Mouse (Mus musculus) adrenal gland, postnatal 25 days (tissue): ENCODE data around the gene Gabrp. TPM values are rescaled to one million over a fixed set of nuclear protein-coding genes. Genes with fewer than 3 reads are reported as not detected.

Experiments
- DNase-seq: peaks from one replicate; pipeline ENCODE4 v3.0.0; 2021; ENCODE audit warnings: mixed read lengths
- long read RNA-seq: library from polyadenylated mRNA; stranded (forward); transcript quantifications from one replicate; pipeline ENCODE4 v2.0.0, GENCODE M21; 2021
- total RNA-seq: library from RNA; stranded (reverse); gene quantifications from 2 replicates; pipeline ENCODE4 v1.2.3, GENCODE M21; 2021

Gene Gabrp
- total RNA-seq = not detected in 2 replicates
- long read RNA-seq = 0 reads

- no peak for DNase-seq
These were observed at the start of gene Gabrp for GRCm38 (mm10) chr11:33578859-33579258. Gene Gabrp, minus strand, starts transcription at chr11:33578959.

DNA sequence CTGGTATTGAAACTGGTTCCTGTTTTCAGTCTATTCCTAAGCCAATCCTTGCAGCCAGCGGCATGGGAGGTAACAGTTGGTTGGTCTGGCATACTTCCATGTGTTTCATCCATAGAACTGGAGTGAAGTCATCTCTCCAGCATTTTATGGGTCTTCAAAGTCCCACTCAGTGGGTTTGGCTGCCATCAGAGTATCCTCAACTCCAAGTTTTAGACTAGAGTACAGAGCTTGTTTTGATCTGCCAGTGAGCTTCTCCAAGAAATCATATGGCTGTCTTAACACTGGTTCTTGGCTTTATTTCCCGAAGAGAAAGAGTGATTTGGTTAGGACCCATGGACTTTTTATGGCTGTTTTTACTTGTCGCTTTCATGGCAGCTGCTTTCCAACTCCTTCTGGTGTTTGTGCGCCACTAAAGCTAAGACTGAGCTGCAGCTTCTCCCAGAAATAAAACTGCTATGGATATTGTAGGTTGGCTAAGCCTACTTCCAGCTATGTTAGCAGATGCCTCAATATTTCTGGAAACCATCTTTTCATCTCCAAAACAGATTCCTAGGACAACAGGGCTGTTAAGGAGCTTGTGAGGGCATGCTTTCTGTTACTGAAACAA is 48.5 kb upstream of the Gabrp start:
- no peak for DNase-seq

DNA sequence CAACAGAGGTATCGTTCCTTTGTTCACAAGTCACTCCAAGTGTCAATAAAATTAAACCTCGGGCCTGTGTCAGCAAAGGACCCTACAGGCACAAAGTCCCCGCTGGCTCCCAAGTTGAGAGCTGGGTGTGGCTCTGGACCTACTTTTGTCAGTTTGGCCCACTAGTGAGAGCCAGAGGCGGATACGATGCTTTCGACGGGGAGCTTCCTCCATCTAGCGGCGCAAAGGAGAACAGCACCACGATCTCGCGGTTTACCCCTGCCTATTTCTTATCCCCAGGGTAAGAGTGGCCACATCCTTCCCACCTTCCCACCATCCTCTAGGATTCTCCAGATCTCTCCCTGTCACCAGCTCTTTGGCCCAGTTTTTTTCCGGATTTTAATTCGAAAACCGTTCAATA is 35.5 kb upstream of the Gabrp start:
- peak; percentile 66 for DNase-seq

DNA sequence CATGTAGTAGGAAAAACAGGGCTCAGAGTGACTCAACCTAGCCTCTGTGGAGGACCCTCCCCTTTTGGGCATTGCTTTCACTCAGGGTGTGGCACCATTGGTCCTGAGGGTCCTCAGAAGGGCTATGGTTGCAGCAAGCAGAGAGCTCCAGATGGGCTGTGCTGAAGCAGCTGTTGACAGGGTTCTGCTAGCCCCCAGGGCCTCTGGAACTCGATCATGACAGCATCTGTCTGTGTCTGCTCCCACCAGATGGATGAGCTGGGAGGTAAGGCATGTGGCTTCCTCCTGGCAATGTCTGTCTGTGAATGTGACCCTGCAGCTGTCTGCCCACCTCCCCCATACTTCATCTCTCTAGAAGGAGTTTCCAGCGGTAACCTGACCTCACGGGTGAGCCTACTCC is 29.0 kb upstream of the Gabrp start:
- no peak for DNase-seq

DNA sequence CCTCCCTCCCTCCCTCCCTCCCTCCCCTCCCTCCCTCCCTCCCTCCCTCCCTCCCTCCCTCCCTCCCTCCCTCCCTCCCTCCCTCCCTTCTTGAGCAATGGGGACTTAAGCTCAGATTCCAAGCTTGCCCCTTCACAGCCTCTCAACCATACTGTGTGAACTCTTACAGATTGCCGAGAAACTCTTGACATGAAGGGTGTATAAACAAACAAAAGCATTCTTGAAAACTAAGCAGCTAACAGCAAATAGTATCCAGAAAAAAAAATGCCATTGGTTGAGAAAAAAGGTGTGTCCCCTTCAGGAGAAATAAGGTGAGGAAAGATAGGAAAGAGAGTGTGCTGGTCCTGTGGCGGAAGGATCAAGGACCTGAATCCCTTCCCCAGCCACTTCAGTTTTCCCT is 24.4 kb upstream of the Gabrp start:
- no peak for DNase-seq

GRCm38 (mm10) chr11:33598986-33599385 is 20.2 kb upstream of the Gabrp start, which contains the start of gene D130052B06Rik:
Gene D130052B06Rik, plus strand, starts transcription at chr11:33599302.
- no peak for DNase-seq

GRCm38 (mm10) chr11:33596655-33597054 is 17.9 kb upstream of the Gabrp start:
- DNase-seq = no peak

GRCm38 (mm10) chr11:33592826-33593225 is 14.1 kb upstream of the Gabrp start:
- DNase-seq = no peak

DNA sequence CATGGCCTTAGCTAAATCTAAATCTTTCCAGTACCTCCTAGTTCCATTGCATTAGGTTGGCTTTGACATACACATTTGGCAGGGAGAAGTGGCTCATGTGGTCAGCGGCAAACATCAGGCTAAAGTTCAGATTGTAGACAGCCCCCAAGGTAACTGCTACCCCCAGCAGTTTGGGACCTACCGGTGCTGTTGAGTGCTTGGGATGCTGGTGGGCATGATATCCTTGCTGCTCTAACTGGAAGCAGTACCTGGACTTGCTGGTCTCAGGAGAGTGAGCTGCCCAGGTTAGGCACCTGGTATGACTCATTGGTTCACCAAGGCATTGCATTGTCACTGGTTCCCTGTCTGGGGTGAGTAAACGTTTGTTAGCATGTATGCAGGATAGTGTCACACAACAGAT is 12.0 kb upstream of the Gabrp start:
- no peak for DNase-seq

DNA sequence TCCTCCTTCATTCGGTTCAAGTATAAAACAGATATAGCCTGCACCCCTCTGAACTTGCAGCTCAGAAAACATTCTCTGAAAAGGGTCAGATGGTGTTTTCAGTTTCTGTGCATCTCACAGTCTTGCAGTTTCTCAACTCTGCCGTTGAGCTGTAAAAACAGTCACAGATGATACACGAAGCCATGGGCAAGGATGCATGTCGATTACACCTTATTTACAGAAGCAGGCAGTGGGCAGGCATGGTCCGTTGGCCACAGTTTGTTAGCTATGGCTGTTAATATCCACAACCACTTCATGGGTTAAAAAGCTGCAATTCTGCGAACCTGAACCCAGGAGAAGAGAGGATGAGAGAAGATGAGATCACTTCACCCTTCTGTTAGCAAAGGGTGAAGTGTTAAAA is 7.9 kb upstream of the Gabrp start:
- no peak for DNase-seq

GRCm38 (mm10) chr11:33579621-33580020 is 862 bp upstream of the Gabrp start:
- no peak for DNase-seq

GRCm38 (mm10) chr11:33574944-33575343 is 3.8 kb downstream of the Gabrp start:
- no peak for DNase-seq

DNA sequence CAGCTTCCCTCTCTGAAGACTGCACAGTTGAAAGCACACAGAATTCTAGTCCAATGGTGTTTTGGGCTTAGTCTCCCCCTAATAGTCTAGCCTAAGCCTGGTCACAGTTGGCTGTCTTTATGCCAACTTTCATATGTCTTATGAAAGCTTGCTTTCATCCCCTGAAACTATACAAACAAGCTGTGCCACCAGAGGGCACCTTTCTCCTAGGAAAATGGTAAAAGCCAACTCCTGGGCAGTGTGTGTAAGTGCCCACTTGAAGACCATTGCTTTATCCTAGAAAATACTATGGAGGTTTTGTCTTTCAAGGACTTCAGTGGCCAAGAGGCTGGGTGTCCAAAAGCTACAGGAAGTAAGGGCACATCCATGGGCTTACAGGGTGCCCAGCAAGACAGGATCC is 8.3 kb downstream of the Gabrp start:
- DNase-seq = no peak

GRCm38 (mm10) chr11:33563921-33564320 is 14.8 kb downstream of the Gabrp start:
- no peak for DNase-seq

DNA sequence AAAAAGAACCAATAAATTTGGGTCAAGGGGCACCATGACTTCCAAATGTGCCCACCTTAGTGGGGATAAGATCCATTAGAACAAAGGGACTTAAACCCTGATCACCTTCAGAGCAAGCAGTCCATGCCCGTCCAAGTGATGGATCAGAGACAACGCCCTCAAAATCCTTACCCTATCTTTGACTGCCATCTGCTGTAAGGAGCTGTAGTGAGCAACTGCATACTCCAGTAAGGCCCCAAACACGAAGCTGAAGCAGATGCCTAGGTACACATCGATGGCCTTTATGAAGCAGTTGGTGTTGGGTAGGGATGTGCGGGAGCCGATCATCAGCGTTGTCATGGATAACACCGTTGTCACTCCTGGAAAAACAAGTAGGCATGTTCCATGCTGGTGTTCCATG is 24.6 kb downstream of the Gabrp start:
- no peak for DNase-seq

DNA sequence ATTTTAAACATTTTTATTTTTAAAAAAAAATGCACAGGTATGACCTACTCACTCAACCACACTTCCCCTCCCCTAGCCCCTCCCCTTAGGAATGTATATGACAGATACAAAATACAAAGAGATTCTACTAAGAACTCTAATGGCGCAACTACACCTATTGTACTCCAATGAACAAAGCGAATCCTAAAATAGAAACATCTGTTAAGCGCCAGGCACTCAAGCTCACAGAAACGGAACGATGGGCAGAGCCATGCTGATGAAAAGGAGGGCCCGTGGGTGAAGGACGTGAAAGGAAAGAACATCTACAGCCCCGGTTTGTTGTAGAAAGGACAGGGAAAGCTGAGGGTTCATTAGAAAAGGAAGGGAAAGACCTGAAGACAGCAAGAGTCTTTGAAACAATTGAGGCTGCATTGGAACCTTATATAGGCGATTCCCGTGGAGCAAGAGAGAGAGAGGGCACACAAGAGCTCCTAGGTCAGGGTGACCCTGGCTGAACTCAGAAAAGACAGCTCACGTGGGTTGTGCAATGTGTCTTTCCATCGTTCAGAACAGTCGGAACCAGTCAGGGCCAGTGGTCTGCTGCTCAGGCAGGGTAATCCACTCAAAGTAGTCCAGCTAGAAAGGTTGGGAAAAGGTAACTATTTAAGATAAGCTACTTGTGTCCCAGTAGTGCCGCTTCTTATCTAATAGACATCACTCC is 27.7 kb downstream of the Gabrp start:
- no peak for DNase-seq

- peak; percentile 22 for DNase-seq
These were observed 31.4 kb downstream of the Gabrp start for GRCm38 (mm10) chr11:33547386-33547785.

DNA sequence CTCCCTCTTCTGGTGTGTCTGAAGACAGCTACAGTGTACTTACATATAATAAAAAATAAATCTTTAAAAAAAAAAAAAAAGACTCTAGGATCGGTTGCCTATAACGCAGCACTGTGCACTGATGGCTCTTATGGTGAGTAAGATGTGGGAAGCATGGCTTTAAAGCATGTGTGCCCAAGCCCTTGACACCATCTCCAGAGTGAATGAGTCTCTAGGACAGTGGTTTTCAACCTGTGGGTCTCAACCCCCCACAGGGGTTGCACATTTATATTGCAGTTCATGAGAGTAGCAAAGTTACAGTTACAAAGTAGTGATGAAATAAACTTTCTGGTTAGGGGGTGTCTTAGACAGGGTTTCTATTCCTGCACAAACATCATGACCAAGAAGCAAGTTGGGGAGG is 33.8 kb downstream of the Gabrp start:
- DNase-seq = no peak

DNA sequence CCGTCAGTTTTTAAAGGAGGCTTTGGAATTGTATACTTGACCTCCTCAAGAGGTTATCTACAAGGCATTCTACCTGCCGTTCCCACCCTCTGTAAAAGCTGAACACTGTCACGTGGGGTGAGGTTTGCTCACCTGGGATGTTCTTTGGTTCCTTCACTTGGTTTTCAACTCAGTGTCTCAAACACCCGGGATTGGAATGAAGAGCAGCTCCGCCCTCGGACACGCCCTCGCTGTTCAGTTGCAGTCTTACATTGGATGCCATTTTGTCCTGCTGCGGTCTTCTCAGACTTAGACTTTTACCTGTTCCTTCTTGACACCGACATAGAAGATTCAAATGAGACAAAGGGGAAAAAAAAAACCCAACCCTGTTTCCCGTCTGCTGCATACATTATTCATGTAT is 34.6 kb downstream of the Gabrp start:
- DNase-seq = no peak

DNA sequence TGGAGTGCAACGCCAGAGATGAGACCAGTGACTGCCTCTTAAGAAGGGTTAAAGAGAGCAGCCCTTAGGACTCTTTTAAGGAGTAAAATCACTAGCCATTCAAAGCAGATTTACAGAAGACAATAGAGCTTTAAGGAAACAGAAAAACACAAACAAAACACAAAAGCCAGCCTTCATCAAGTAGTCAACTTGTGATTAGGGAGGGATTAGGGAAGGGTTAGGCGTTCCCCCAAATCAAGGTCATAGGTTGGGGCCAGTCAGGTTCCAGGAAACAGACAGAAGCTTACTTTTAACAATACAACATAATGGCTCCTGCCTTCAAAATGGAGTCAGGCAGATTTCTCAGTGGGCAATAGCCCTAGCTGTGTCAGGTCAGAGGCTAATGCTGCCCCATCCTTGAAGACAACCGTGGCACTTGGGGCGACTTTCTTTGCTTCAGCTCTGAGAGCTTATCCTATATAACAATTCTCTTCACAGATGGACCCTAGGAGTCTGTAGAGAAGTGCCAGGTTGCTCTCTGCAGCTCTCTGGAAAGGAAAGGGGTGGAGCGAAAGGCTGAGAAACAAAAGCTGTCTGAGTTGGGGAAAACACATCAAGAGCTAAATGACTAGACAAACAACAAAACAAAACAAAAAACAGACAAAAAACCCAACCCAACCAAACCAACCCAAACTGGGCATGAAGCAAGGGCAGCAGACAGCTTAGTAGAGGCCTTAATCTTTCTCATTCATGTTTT is 41.2 kb downstream of the Gabrp start:
- DNase-seq = no peak

DNA sequence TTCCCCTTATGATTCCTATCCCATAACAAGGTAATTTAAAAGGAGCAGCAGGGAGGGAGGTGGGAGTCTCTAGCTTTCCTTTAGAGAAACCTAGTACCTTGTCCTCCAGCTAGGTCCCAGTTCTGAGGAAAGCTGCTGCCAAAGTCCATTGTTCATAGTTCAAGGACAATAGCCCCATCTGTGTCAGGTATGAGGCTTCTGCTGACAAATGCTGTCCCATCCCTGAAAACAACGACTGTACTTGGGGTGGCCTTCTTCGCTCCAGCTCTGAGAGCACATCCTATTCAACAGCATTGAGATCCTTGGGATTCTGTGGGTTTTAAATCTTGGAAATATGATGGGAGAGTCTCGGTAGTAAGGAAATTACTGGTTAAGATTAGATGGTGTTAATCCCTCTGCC is 42.1 kb downstream of the Gabrp start:
- DNase-seq = no peak

- DNase-seq = no peak
These were observed 44.2 kb downstream of the Gabrp start for GRCm38 (mm10) chr11:33534541-33534940.

- no peak for DNase-seq
These were observed 45.2 kb downstream of the Gabrp start for GRCm38 (mm10) chr11:33533577-33533976.

DNA sequence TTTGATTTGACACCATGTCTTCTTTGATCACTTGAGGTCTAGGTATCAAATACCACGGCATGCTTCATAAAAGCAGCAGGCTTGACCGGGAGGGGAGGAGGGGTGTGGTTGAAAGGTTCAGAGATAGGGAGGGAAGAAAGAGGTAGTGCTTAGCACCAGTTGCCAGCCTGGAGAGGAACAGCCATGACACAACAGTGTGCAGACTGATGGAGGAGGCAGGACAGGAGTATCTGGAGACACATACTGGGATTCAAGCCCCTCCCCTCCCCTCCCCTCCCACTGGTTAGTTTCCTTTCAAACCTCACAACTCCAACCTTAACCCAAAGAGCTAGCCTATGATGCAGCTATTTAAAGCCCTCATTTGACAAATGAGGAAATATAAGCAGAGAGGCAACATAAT is 49.2 kb downstream of the Gabrp start:
- DNase-seq = no peak
